Mouse (Mus musculus): ENCODE measurements at regions not wholly inside any gene's neighbourhood (a gene's known extent, or its start where the extent isn't known, plus 50 kb on each side); places are given as distances from the start of the nearest gene placed in this dataset.
A peak's percentile ranks its signal among the peaks of the same experiment; 100 is the strongest.

DNA sequence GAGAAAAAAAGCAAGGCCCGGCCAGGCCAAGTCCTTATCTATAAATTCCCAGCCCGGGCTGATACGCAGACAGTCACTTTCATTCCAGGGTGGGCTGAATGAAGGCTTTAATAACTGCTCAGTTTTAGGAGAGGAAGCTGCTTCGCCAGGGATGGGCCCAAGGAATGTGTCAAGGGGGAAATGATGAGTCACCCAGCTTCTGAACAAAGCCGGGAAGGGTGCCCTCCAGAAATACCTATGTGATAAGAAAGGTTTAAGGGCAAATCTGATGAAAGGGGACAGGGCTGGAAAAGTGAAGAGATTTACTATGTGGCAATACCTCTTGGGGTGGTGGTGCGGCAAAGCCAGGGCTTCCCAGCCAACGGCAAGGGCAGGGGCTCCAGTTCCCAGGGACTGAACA, 145.6 kb downstream of the Samd5 start:
- Histone ChIP-seq H3K9me3 (no peaks in the 10 kb centered on the region), H3K36me3 (no peaks in the 10 kb centered on the region), H3K4me3 (no peak overlapping the region), H3K9ac (no peak overlapping the region), H3K4me1 (peaks cover 6% of the 10 kb centered on the region; the same call in 1 of the 2 replicates), H3K27ac (no peak overlapping the region), H3K4me2 (replicated peaks) (no peak overlapping the region), H3K27me3 (replicated peaks) (no peaks in the 10 kb centered on the region)
- 55% methylated on average over 7 of the region's 7 CpGs for WGBS
- ATAC-seq (ENCODE audit: low FRiP score, low read depth): no peak

- Histone ChIP-seq H3K27ac (no peak overlapping the region), H3K4me2 (replicated peaks) (no peak overlapping the region), H3K9ac (no peak overlapping the region), H3K4me1 (peaks cover 3% of the 10 kb centered on the region; the same call in 1 of the 2 replicates), H3K4me3 (no peak overlapping the region), H3K9me3 (no peaks in the 10 kb centered on the region), H3K36me3 (no peaks in the 10 kb centered on the region), H3K27me3 (replicated peaks) (no peaks in the 10 kb centered on the region)
- ATAC-seq (ENCODE audit: low FRiP score, low read depth): no peak
- WGBS: 79% methylated on average over 4 of the region's 4 CpGs
These were observed 146.9 kb downstream of the Samd5 start for GRCm38 (mm10) chr10:9528066-9528465.

DNA sequence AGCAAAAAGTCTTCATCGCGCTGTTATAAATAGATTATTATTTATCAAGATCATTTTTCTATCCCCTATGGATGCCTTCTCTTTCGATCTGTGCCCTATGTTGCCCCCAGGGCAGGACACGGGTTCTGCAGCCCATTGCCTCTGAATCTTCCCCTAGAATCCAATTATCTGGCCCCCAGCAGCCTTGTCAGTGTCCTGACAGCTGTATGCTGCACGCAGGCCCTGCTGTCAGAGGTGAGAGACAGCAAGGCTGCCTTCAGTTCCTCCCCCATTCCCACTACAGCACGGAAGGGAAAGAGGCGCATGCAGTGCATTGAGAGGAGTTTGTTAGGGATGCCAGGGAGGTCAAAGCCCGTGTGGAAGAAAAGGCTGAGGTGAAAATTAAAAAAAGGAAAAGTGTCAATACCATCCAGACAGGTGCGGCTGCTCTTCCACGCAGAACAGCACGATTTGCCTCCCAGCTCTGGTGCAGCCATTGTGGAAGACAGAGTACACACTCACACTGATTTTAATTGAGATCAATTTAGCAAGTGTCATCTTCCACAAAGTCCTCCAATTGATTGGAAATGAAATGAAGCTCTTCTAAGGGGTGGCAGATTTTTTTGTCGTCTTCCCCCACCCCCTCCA, 165.1 kb downstream of the Samd5 start:
- no peak overlapping the region for H3K27ac ChIP-seq
- no peaks in the 10 kb centered on the region for H3K9me3 ChIP-seq
- 61% methylated on average over 12 of the region's 12 CpGs for WGBS
- no peak overlapping the region for H3K4me2 ChIP-seq (replicated peaks)
- no peaks in the 10 kb centered on the region for H3K27me3 ChIP-seq (replicated peaks)
- 0 out of 2 replicates have a peak, but pooled peaks have one; percentile 44 for ATAC-seq (ENCODE audit: low FRiP score, low read depth)
- H3K4me3 ChIP-seq: no peak overlapping the region
- no peaks in the 10 kb centered on the region for H3K4me1 ChIP-seq
- H3K36me3 ChIP-seq: no peaks in the 10 kb centered on the region
- no peak overlapping the region for H3K9ac ChIP-seq

DNA sequence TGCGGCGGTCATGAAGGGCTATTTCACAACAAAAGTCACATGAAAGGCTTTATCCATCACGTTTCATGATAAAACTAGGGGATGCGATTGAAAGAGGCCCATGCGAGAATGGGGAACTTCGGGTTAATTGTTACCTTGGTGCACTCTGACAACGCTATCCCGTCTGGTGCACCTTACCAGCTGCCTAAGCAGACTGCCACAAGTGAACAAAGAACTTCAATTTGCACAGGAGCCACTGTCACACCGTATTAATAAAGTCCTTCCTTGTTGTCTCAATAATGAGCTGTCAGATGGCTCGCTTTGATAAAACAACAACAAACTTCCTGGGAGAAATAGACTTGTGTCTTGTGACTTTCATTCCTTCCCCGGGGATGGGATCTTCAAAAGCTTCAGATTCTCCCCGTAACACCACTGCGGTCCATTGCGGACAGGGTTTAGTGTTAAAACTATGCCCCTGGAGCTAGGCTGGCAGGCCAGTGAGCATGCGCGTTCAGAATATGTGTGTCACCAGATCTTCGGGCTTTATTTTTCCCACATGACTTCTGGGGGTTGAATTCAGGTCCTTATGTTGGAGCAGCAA, 165.8 kb downstream of the Samd5 start:
- no peaks in the 10 kb centered on the region; the same call in 1 of the 2 replicates for H3K4me1 ChIP-seq
- H3K4me3 ChIP-seq: no peak overlapping the region
- no peak overlapping the region for H3K27ac ChIP-seq
- H3K36me3 ChIP-seq: no peaks in the 10 kb centered on the region
- 85% methylated on average over 17 of the region's 17 CpGs for WGBS
- H3K4me2 ChIP-seq (replicated peaks): no peak overlapping the region
- no peaks in the 10 kb centered on the region for H3K27me3 ChIP-seq (replicated peaks)
- H3K9me3 ChIP-seq: no peaks in the 10 kb centered on the region
- no peak overlapping the region for H3K9ac ChIP-seq
- no peak for ATAC-seq (ENCODE audit: low FRiP score, low read depth)

- ATAC-seq (ENCODE audit: low FRiP score, low read depth): peak; percentile 25; the same call in 1 of the 2 replicates
- Histone ChIP-seq H3K4me2 (replicated peaks) (no peak overlapping the region), H3K27ac (no peak overlapping the region), H3K36me3 (no peaks in the 10 kb centered on the region), H3K4me1 (peaks cover 4% of the 10 kb centered on the region; the same call in 1 of the 2 replicates), H3K9ac (no peak overlapping the region), H3K9me3 (no peaks in the 10 kb centered on the region), H3K27me3 (replicated peaks) (no peaks in the 10 kb centered on the region), H3K4me3 (no peak overlapping the region)
- WGBS: 48% methylated on average over 11 of the region's 11 CpGs
These were observed 171.2 kb downstream of the Samd5 start for GRCm38 (mm10) chr10:9503569-9504493.

DNA sequence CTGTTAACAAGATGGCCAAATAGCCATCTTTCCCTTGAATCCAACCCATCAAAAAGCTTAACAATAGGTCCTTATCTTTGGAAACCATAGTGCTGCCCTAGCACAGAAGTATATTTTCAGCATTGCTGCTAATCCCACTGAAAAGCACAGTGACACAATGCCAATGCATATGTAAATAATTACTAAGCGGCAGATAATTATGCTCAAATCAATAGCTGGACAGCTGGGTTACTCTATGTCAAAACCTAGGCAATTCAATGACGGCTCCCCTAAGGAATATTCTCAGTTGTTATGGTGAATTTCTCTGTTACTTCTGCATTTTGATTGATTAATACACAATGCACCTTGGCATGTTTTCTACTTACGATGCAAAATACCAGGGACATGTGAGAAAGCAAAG, 176.5 kb downstream of the Samd5 start:
- Histone ChIP-seq H3K36me3 (no peaks in the 10 kb centered on the region), H3K9me3 (no peaks in the 10 kb centered on the region), H3K4me2 (replicated peaks) (no peak overlapping the region), H3K27ac (no peak overlapping the region), H3K4me3 (no peak overlapping the region), H3K27me3 (replicated peaks) (no peaks in the 10 kb centered on the region), H3K9ac (no peak overlapping the region), H3K4me1 (no peaks in the 10 kb centered on the region)
- WGBS: 83% methylated on average over 3 of the region's 3 CpGs
- no peak for ATAC-seq (ENCODE audit: low FRiP score, low read depth)

GRCm38 (mm10) chr10:9497021-9497420, 178.0 kb downstream of the Samd5 start:
- 93% methylated on average over 1 of the region's 1 CpGs for WGBS
- ATAC-seq (ENCODE audit: low FRiP score, low read depth): no peak
- H3K9me3 ChIP-seq: no peaks in the 10 kb centered on the region
- H3K27ac ChIP-seq: no peak overlapping the region
- no peak overlapping the region for H3K4me2 ChIP-seq (replicated peaks)
- no peaks in the 10 kb centered on the region for H3K4me1 ChIP-seq
- H3K9ac ChIP-seq: no peak overlapping the region
- H3K36me3 ChIP-seq: no peaks in the 10 kb centered on the region
- H3K4me3 ChIP-seq: no peak overlapping the region
- H3K27me3 ChIP-seq (replicated peaks): no peaks in the 10 kb centered on the region

DNA sequence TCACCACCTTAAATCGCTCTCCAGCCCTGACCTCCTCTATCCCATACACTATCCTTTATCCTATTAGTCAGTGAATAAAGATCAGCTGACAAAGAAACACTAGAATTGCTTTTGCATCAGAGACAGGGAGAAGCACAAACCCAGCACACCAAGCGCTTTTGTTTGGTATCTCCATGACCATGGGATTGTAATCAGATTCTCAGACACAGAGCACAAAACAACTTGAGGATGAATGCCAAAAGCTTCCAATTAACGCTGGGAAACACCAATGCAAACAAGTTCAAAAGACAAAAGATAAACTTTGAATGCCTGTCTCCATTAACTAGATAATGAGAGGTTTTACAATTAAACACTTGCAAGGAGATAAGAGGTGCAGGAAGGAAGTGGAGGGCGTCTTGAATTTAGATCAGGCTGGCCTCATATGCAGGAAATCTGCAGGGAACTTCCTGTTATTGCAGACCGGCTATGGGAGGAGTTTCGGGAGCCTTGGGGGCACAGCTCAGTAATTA, 179.8 kb downstream of the Samd5 start:
- no peaks in the 10 kb centered on the region for H3K36me3 ChIP-seq
- H3K4me3 ChIP-seq: no peak overlapping the region
- no peak overlapping the region for H3K4me2 ChIP-seq (replicated peaks)
- H3K9me3 ChIP-seq: no peaks in the 10 kb centered on the region
- 38% methylated on average over 6 of the region's 6 CpGs for WGBS
- H3K27ac ChIP-seq: no peak overlapping the region
- H3K9ac ChIP-seq: no peak overlapping the region
- no peak for ATAC-seq (ENCODE audit: low FRiP score, low read depth)
- no peaks in the 10 kb centered on the region for H3K27me3 ChIP-seq (replicated peaks)
- no peaks in the 10 kb centered on the region for H3K4me1 ChIP-seq

DNA sequence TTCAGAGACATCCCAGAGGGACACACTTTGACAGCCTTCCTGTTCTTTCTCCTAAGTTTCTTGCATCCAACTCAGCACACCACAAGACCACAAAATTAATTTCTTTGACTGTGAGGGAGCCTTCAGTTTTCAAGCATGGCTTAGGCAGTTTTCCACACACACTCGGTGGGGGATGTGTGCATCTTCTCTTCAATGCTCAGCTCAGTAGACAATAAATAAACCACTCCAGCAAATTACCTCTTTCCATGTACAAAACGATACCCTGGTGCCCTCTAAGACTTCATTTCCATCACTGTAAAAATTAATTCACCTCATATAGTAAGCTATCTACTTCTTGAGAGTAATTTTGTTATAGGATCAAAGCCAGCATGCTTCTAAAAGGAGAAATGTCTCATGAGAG, 184.6 kb downstream of the Samd5 start:
- no peaks in the 10 kb centered on the region for H3K27me3 ChIP-seq (replicated peaks)
- no peak for ATAC-seq (ENCODE audit: low FRiP score, low read depth)
- 59% methylated on average over 2 of the region's 2 CpGs for WGBS
- no peaks in the 10 kb centered on the region for H3K36me3 ChIP-seq
- H3K9ac ChIP-seq: no peak overlapping the region
- H3K4me2 ChIP-seq (replicated peaks): no peak overlapping the region
- H3K9me3 ChIP-seq: no peaks in the 10 kb centered on the region
- no peak overlapping the region for H3K27ac ChIP-seq
- no peaks in the 10 kb centered on the region for H3K4me1 ChIP-seq
- no peak overlapping the region for H3K4me3 ChIP-seq

DNA sequence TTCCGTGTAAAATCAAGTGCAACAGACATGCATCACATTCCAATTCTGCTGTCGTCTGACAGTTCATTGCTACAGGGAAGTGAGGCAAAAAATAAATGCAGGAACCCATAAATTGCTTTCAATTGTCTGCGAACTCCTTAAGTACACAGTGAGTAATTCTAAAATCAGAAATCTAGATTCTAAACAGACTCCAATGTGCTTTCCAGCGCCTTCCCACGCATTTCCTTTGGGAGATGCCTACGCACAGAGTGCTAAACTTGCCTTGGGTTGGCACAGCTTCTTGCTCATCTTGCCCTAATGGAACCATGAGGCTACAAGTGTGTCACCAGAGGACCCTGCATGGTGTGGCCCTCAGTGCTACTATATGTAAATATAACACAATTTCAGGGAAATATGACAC, 212.6 kb downstream of the Samd5 start:
- no peaks in the 10 kb centered on the region for H3K4me1 ChIP-seq
- H3K36me3 ChIP-seq: no peaks in the 10 kb centered on the region
- H3K4me2 ChIP-seq (replicated peaks): no peak overlapping the region
- no peaks in the 10 kb centered on the region for H3K9me3 ChIP-seq
- H3K9ac ChIP-seq: no peak overlapping the region
- ATAC-seq (ENCODE audit: low FRiP score, low read depth): no peak
- WGBS: 80% methylated on average over 6 of the region's 6 CpGs
- no peak overlapping the region for H3K4me3 ChIP-seq
- H3K27ac ChIP-seq: no peak overlapping the region
- H3K27me3 ChIP-seq (replicated peaks): no peaks in the 10 kb centered on the region

DNA sequence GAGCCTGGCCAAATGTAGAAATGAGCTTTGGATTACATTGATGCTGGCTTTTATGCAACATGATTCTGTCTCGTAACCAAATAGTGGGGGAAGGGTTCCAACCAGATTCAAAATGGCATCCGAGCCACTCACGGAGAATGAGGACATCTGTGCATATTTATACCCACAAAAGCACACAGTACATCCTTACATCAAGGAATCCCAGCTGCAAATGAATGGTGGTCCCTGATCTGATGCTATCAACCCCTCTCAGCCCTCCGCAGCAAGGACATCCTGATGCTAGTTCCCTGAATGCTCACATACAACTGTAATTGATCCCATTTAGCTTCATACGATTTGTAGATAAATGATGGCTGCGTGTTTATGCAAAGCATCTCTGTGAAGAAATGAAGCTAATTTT, 215.9 kb downstream of the Samd5 start:
- Histone ChIP-seq H3K9me3 (no peaks in the 10 kb centered on the region), H3K27ac (no peak overlapping the region), H3K27me3 (replicated peaks) (no peaks in the 10 kb centered on the region), H3K4me1 (no peaks in the 10 kb centered on the region), H3K9ac (no peak overlapping the region), H3K4me3 (no peak overlapping the region), H3K36me3 (no peaks in the 10 kb centered on the region), H3K4me2 (replicated peaks) (no peak overlapping the region)
- no peak for ATAC-seq (ENCODE audit: low FRiP score, low read depth)
- 88% methylated on average over 6 of the region's 6 CpGs for WGBS

- H3K27ac ChIP-seq: no peak overlapping the region
- no peaks in the 10 kb centered on the region for H3K36me3 ChIP-seq
- H3K4me3 ChIP-seq: no peak overlapping the region
- no peak overlapping the region for H3K4me2 ChIP-seq (replicated peaks)
- WGBS: 66% methylated on average over 2 of the region's 2 CpGs
- H3K9me3 ChIP-seq: no peaks in the 10 kb centered on the region
- H3K9ac ChIP-seq: no peak overlapping the region
- H3K4me1 ChIP-seq: no peaks in the 10 kb centered on the region
- H3K27me3 ChIP-seq (replicated peaks): no peaks in the 10 kb centered on the region
- ATAC-seq (ENCODE audit: low FRiP score, low read depth): peak; percentile 48; the same call in 1 of the 2 replicates
These were observed 216.5 kb downstream of the Samd5 start for GRCm38 (mm10) chr10:9458466-9458865.
